Mouse (Mus musculus) kidney, postnatal 4 days (tissue): Measurements from ENCODE around the gene Srrm4.
A peak's percentile ranks its signal among the peaks of the same experiment; 100 is the strongest.

Experiments
- DNase-seq, 2 experiments: peaks; one replicate each; pipeline ENCODE4 v3.0.0; 2021; ENCODE audit warnings: mixed read lengths in 2 of 2

Gene Srrm4

DNA sequence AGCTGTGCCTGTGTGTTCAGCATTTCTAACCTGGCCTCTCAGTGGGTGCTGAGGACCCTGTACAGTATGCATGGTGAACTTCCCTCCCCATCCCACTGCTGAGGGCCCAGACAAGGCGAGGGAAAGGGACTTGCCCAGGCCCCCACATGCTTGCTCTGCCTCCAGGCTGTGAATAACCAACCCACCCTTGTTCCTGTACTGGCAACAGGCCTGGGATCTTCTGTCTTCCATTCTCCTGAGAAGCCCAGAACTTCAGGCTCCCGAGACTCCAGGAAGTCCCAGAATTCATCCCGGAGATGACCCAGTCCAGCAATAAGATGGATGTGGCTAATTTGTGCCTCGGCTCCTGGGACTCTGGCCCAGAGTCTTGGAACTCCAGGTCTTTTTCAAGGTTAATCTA lies 105.5 kb downstream of the Srrm4 start:
- no peak for DNase-seq

DNA sequence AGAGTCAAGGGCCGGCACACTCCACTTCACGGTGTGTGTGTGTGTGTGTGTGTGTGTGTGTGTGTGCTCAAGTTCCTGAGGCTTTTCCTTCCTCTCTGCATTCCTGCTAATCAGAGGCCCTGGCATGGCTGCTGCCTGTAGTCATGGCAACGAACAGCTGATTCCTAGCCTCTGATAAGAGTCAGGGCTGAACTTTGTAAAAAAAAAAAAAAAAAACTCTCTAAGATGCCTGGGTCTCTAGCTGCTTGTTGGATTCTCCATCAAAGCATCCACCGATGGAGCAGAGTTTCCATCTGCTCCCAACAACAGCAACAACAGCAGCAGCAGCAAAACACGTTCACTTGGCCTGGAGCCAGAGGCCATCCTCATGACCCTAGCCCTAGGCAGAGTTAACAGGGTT lies 106.5 kb downstream of the Srrm4 start:
- peak; percentile 73 to 81 for DNase-seq

DNA sequence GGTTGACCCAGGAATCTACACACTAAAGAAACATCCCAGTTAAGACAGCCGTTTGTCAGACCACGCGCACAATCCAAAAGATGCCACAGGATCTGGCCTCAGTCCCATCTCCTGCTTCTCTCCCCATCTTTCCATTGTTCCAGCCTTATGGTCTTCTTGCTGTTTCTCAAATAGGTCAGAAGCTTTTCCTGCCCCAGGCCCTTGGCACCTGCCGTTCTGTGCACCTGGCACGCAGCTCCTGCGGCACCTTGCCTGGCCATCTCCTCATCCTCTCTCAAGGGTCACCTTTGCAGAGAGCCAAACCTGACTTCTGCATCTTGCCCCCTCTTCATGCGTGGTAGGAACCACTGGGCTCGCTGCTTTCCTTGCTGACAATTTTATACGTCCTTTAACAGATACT lies 107.4 kb downstream of the Srrm4 start:
- no peak for DNase-seq

DNA sequence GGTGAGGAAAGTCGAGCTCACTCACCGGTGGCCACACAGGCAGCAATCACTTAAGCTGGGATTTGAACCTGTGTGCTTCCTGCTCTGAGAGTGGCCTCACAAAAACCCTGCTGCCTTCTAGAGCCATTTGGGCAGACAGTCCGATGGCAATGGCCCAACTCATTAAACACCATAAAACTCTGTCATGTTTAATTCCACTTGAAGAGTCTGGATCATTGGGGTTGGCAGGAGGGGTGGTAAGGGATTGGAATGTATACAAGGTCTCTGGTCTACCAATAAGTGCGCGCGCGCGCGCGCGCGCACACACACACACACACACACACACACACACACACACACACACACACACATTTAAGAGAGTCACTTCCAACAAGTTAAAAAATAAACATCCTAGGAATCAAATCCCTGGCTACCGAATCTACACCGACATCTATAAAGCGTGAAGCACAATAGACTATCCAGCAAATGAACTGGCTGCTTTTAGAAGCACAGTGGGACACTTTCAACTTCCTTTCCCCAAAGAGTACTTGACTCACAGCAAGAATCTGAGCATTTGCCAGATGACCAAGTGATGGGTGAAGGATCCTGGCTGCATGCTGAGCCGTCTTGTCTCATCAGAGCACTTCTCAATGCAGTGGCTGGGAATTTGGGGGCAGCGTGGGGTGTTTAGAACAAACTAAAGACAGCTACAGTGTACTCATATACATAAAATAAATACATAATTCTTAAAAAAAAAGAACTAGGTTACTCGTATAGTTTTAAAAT lies 112.8 kb downstream of the Srrm4 start:
- no peak for DNase-seq

DNA sequence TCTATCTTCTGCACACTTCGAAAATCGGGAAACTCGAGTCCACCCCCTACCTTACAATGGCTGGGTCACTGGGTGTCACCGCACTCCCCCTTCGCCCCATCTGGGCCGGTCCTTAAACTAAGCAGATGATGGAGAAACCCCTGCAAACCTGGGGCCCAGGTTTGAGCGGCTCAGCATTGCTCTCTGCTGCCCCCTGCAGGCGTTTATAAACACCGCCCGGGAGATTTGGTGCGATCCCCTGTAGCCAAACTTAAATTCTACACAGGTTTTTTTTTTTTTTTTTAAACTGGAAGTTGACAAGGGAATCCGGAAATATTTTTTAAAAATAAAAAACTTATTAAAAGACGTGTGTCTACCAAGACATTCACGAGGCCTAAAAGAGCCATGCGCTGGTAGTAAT lies 115.6 kb downstream of the Srrm4 start:
- peak; percentile 69 to 70 for DNase-seq

DNA sequence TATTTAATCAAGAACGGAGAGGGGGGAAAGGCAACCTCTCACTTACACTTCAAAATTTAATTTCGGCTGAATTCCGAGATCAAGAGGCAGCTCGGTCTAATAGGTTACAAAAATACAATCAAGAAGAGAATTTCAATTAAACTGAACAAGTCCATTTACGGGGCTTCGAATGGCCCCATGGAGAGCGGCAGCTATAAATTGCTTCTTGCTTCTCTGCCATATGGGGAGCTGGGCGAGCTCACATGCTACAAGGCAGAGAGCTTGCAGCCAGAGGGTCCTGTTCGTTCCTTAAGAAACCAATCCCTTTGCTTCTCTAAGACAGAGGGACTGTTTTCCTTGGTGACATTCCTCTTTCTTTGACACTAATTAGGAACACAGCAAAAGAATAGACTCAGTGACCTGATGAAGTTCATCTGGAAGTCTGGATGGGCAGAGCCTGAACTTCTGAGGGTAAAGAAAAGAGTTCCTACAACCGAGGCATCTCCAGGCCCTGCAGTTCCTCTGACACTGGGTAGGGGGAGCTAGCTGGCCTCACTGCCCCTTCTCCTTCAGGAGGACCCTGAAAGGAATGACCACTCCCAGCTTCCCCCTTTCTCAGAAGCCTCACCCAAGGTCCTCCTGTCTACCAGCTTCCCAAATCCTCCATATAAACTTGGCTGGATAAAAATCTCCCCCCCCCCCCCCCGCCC lies 130.1 kb downstream of the Srrm4 start:
- DNase-seq = no peak

DNA sequence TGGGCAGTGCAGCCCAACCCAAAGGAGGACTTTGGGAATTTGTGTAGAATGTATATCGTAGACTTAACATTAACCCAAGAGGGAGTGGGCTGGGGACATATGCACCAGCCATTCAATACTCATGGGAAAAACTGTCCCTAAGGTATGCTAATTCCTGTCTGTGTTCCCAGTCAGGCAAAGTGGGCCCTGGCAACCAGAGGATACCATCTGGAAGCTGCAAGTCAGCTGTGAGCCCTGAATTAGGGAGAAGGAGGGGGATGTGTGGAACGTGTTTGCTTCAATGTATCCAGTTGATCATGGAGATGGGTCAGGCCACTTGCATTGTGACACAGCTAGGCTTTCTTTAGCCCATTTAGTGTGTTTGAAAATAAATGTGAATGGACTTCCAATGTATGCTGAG lies 131.6 kb downstream of the Srrm4 start:
- no peak for DNase-seq

DNA sequence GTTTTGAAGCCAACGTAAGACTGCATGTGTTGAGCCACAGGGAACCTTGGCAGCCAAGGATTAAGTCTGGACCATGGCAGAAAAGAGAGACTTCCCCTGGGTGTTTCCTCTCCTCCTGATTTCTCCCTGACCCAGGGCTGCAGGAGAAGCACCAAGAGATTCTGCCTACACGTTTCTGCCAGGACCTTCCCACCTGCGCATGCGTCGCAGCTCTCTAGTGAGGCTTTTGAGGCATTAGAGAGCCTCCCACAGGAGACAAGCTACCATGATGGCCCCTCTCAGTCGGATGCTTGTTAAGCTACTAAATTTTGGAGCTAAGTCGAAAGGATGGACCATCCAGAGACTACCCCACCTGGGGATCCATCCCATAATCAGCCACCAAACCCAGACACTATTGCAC lies 133.8 kb downstream of the Srrm4 start:
- no peak for DNase-seq

DNA sequence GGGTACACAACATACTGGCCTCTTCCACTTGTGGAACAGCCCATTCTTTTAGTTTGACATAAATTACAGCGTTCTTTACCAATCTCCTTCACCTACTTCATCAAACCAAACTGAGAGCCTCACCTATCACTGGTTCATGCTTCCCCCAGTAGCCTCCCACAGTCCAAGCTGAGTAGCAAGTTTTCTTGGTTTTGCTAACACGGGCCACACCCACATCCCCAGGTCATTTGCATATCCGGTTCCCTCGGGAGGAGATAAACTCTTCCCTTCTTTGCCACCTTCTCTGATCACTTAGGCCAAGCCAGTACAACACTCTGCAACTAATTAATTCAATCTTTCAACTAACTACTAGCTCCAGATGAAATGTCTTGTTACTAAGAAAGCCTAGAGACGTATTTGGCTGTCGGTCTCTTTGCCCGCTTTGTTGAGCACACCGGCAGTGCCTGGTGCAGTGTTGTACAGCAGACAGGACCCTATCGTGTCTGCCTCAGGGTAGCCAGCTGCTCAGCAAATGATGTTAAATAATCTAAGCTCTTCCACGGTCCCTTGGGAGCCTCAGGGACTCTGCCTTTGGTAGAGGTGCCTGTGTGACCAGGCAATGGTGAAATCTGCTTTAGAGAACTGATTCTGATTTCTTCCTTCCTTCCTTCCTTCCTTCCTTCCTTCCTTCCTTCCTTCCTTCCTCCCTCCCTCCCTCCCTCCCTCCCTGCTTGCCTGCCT lies 134.7 kb downstream of the Srrm4 start:
- DNase-seq = peak in 1 of 2 experiments; percentile 15

DNA sequence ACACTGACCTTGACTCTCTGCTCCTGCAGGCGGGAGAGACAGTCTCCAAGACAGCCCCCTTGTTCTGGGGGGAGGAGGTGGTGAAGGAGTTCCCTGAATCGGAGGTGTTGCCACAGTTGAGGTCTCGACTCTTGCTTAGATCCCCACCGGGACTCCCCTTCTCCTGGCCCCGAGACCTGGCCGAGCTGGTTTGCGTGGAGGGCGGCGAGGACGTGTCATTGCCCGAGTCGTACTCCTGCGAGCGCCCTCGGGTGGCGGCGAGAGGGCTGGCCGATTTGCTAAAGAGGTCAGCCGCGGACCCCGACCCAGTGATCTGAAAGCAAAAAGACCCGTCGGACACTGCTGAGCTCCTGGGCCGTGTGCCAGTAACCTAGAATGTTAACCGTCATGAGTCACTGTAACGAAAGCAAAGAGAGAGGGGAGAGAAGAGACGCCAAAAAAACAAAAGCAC lies 138.2 kb downstream of the Srrm4 start:
- DNase-seq = peak; percentile 83 to 86

DNA sequence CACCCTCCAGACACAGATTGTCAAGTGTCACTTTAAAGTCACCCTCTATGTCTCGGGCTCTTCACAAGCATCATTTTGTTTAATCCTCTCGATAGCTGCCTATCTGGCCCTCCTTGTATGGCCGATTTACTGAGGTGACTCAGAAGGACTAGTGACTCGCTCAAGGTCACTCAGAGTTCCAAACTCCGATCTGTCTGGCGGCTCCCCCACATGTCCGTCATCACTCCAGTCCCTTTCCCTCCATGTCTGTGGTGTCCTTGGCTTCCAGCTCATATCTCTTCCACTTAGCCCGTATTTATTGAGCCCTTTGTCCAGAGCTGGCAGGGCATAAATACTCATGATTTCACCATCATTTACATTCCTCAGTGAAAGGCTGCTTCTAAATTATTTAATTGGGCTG lies 140.7 kb downstream of the Srrm4 start:
- DNase-seq = no peak

DNA sequence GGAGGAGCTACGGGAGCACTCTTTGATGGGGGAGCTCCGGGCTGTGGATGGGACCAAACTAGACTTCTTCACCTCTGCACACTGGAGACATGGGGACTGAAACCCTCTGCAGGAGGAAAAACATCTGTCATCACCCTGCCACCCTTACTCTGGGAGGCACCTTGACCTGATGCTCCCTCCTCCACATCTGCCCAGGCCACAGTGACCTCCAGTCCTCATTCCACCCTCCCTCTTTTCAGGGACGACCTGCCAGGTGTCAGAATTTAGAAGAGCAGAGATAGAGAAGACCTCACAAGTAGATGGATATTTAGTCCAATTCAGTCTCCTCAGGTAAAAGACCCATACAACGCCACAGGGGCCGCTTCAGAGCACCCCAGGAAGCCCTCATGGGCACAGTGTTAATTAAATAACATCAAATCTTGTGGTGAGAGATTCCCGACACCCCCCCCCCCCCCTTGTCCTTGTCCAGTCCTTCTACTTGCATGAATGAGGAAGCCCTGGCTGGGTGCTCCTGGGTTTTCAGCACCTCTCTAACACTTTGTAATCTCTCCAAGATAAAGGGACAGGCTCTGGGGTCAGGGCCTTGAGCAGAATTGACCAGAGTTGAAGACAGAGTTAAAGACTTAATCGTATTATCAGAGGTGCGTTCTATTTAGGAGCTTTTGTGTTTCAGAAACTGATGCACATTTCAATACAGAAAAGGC lies 141.9 kb downstream of the Srrm4 start:
- DNase-seq = no peak

DNA sequence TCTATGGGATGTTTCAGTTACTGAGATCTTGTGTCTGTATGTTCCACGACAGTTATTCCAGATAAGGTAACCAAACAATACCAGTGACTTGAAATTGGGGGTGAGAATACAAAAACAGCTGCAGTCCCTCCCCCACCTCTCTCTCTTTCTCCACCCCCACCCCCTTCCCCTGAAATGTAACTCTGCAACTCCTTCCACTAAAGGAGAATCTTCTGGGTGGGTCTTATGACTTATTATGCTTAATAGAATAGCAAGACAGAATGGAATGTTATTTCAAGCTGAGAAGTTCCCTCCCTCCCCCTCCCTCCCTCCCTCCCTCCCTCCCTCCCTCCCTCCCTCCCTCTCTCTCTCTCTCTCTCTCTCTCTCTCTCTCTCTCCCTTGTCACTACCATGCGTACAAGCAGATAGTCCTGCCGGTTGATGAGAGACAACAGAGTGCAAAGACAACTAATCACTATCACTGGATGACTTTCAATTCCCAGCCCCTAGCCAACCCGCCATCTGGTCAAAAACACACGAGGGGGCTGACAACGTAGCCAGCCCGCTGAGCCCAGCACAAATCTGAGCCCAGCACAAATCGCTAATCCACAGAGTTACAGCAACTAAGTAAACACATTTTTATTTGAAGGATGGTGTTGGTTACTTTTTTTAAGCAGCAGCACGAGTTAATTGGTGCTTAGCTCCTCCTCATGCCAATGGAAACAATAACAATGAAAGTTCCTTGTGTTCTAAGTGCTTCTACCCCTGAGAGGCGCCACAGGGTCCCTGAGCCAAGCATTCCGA lies 143.0 kb downstream of the Srrm4 start:
- DNase-seq = peak; percentile 10 to 23

DNA sequence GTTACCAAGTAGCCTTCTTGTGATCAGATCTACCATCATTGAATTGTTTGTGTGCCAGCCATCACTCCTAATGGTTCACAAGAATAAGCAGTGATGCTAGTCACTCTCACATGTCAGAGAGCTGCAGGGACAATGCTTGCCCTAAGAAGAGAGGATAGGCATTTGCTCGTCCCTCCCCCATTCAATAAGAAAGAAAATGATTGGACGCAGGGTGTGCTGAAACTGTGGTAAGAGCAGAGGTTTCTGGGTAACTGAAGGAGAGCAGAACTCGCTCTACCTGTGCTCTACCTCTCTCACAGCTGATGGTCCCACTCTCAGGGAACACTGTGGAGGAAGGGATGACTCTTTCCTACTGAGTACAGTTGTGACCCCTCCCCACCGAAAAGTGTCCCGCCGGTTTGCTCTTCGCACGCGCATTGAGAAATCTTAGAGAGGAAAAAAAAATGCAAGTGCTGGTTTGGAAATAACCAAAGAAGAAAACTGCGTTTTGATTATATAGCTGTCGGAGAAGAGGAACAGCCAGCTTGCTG lies 143.7 kb downstream of the Srrm4 start:
- DNase-seq = no peak

DNA sequence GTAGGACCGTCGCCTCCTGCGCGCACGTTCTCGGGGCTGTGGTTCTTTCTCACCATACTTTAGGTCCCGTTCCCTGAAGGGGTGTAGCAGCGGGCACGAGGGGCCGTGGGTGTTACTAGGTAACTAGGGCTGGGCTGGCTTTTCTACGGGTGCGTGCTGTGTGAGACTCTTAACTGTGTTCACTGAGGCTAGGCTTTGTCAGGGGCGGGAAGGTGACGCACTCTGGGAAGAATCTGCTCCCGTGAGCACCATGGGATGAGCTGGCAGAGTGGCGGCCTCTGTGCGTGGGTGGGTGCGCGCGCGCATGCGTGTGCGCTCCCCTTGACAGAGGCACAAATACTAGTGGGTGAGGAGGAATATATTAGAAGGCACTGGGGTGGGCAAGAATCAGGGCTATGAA lies 145.1 kb downstream of the Srrm4 start:
- DNase-seq = peak in 1 of 2 experiments; percentile 10

DNA sequence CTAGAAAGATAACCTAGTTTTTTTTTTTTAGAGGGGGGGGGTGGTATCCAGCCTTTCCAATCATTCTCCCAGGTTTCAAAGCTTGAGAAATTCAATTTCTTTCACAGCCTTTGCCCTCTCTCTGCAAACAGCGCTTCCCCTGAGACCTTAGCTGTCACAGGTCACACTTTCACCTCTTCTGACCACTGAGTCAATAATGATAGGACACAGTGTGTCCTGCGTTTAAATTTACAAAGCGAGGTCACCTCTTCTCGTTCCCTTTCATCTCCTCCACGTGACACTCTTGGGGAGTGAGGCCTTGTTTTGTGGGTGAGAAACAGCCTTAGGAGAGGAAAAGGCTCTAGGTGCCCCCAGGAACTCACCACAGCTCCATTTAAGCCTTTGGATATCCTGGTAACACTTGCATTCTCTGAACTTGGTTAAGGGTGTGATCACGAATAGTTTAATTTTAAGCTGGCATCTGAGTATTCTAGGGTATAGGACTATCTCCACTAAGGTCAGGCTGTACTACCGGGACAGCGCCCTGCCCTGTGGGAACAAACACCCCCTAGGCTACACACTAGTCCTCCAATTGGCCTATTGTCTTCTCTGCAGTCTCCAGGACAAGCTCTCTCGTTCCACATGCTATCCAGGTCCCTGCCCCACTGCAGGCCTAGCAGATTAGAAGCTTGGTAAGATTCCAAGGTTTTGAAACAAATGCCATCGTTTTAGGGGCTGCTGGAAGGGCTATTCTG lies 145.8 kb downstream of the Srrm4 start:
- no peak for DNase-seq

DNA sequence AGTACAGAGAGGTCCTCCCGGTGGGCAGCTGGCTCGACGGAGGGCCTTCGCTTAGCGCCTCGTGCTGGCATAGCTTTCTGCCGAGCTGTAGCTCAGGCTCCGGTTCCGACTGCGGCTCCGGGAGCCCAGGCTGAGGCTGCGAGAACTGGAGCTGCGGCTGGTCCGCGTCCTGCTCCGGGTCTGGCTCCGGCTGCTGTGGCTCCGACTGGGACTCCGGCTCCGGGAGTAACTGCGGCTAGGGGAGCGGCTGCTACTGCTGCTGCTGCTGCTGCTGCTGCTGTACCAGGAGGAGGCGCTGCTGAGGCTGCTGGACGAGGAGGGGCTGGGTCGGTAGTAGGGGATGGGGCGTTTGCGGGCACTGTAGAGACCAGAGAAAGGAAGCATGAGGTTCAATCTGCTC lies 147.1 kb downstream of the Srrm4 start:
- peak; percentile 34 to 36 for DNase-seq

DNA sequence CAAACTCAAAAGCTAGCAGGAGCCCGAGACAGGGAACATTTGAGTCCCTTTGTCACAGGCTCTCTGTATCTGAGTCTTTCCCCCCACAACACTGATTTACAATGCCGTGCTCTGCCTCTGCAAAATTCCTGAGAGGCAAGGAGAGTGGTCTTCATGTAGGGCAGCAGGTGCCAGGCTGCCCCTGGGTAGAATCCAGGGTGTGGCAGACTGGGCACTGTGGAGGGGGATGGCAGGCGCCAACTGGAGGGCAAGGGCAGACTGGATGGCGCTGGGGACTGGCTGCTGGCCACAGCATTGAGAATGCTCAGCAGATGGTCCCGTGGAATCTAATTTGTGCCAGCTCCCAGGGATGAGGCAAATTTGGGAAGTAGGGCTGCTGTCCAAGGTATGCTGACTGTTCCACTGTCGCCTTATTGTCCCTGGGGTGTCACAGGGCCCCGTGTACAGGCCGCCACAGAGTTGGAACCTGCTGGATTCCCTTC lies 148.1 kb downstream of the Srrm4 start:
- DNase-seq = no peak

DNA sequence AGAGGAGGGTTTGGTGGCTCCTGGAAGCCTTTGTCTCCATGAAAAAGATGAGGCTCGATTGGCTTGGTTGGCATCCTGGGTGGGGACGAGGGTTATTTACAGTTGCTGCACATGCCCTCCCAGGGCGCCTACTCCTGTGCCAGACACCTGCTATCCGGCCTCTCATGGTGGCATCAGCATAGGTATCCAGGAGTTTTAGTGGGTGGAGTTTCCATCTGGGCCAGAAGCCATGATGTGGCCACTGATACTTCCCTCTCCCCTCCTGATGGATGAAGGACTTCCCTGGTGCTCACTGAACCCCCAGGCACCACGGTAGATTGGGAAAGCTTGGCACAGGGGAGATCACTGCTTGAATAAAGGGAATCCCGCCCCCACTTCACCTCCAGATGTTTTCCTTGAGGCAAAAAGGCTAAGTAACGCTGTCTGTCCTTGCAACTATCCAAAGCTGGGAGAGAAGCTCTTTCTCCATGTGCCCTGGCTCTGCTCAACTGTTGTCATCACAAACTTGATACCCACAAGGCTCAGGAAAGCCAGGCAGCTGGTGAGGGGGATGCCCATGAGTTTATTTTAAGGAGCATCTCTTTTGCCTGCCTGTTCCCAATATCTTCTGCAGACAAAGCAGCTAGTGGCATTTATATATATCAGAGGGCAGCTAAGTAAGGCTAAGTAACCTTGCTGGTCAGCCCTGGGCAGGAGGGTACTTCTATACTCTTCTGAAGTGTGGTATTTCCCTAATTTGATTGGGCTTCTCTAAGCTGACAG lies 148.7 kb downstream of the Srrm4 start:
- DNase-seq = no peak

DNA sequence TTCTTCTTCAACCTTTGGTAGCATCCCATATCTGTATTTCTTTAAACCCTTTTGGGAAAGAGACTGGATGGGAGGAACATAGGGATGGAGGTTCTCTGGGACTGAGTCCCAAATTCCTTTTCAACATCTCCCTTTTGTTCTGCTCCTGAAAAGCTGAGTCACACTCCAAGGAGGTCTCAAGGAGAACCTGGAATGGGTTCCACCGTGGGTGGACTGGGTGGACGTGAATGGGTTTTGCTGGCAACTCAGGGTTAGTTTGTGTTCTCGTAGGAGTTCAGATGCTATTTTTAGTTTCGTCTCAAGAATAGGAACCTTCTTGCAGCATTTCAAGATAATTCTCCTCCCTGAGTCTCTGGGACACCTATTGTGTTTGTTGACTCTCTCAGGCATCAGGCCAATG lies 151.4 kb downstream of the Srrm4 start:
- no peak for DNase-seq
